Mouse (Mus musculus) myocyte (in vitro differentiated cells): ENCODE data around the gene Akap5. TPM values are rescaled to one million over a fixed set of nuclear protein-coding genes. Genes with fewer than 3 reads are reported as not detected.

Source experiments
- H3K27me3 ChIP-seq: one replicate; pipeline ENCODE4 v1.6.1; 2011; ENCODE audit not compliant: control insufficient read depth, insufficient read depth, insufficient read length
- H3K36me3 ChIP-seq: one replicate; pipeline ENCODE4 v1.6.1; 2011; ENCODE audit not compliant: control insufficient read depth, insufficient read depth
- H3K4me2 ChIP-seq: one replicate; pipeline ENCODE4 v1.6.1; 2011; ENCODE audit warnings: low read depth, control low read depth
- H3K4me3 ChIP-seq: one replicate; pipeline ENCODE4 v1.5.1; 2011; ENCODE audit warnings: mild to moderate bottlenecking, control low read depth, moderate library complexity
- H3K79me2 ChIP-seq: one replicate; pipeline ENCODE4 v1.6.1; 2011; ENCODE audit not compliant: control insufficient read depth, insufficient read depth
- H3ac ChIP-seq: one replicate; pipeline ENCODE4 v1.6.1; 2011; ENCODE audit not compliant: control insufficient read depth, insufficient read length
- CEBPB ChIP-seq: IDR thresholded peaks from 2 replicates; pipeline ENCODE4 v1.6.1; 2011; ENCODE audit warnings: mild to moderate bottlenecking, moderate library complexity; ENCODE audit not compliant: poor library complexity, insufficient read depth, severe bottlenecking
- E2F4 ChIP-seq: IDR thresholded peaks from one replicate; pipeline ENCODE4 v1.6.1; 2011; ENCODE audit warnings: mild to moderate bottlenecking, control low read depth, moderate library complexity; ENCODE audit not compliant: insufficient read depth
- MAX ChIP-seq: IDR thresholded peaks from one replicate; pipeline ENCODE4 v1.6.1; 2011; ENCODE audit warnings: low read depth, mild to moderate bottlenecking, control low read depth
- MYOD1 ChIP-seq, 3 experiments: IDR thresholded peaks; one replicate each; pipeline ENCODE4 v1.6.1; 2011; ENCODE audit warnings: control low read depth in 2 of 3, low read depth in 2 of 3, mild to moderate bottlenecking in 2 of 3, moderate library complexity in 1 of 3; ENCODE audit not compliant: insufficient read length in 2 of 3, control insufficient read depth in 1 of 3
- MYOG ChIP-seq, 3 experiments: IDR thresholded peaks; one replicate each; pipeline ENCODE4 v1.6.1; 2011; ENCODE audit warnings: control low read depth in 2 of 3, low read depth in 2 of 3, mild to moderate bottlenecking in 2 of 3; ENCODE audit not compliant: insufficient read length in 2 of 3, control insufficient read depth in 1 of 3, insufficient read depth in 1 of 3
- POLR2A ChIP-seq: IDR thresholded peaks from one replicate; pipeline ENCODE4 v1.6.1; 2011; ENCODE audit warnings: low read depth, mild to moderate bottlenecking, control low read depth, moderate library complexity; ENCODE audit not compliant: insufficient read length
- POLR2AphosphoS2 ChIP-seq: IDR thresholded peaks from one replicate; pipeline ENCODE4 v1.6.1; 2011; ENCODE audit warnings: low read depth, control low read depth; ENCODE audit not compliant: insufficient read length
- REST ChIP-seq: IDR thresholded peaks from one replicate; pipeline ENCODE4 v1.6.1; 2011; ENCODE audit warnings: mild to moderate bottlenecking, control low read depth, moderate library complexity; ENCODE audit not compliant: insufficient read depth, insufficient read length
- SRF ChIP-seq: IDR thresholded peaks from one replicate; pipeline ENCODE4 v1.6.1; 2011; ENCODE audit warnings: low read depth; ENCODE audit not compliant: control insufficient read depth, insufficient read length
- TCF12 ChIP-seq: IDR thresholded peaks from one replicate; pipeline ENCODE4 v1.6.1; 2011; ENCODE audit warnings: mild to moderate bottlenecking, control low read depth; ENCODE audit not compliant: poor library complexity, insufficient read depth, severe bottlenecking
- TCF3 ChIP-seq: IDR thresholded peaks from one replicate; pipeline ENCODE4 v1.6.1; 2011; ENCODE audit warnings: low read depth, control low read depth; ENCODE audit not compliant: insufficient read length
- USF1 ChIP-seq: IDR thresholded peaks from one replicate; pipeline ENCODE4 v1.6.1; 2011; ENCODE audit warnings: low read depth, mild to moderate bottlenecking, control low read depth, moderate library complexity
- polyA plus RNA-seq: library from polyadenylated mRNA; unstranded; fragments of >200 nt; fragmentation: generic; extraction: Trizol; gene quantifications from one replicate; pipeline ENCODE4 v1.2.1, GENCODE M21; 2012; ENCODE audit warnings: missing spikeins

Akap5 gene
- polyA plus RNA-seq, 1 experiment = 0.02 TPM

GRCm38 (mm10) chr12:76360868-76361267 lies 36.2 kb downstream of the Akap5 start:
- H3K27me3 ChIP-seq = no peaks in the 10 kb centered on the region
- no peak overlapping the region for H3K4me3 ChIP-seq
- no peaks in the 10 kb centered on the region for H3K36me3 ChIP-seq
- no peak overlapping the region for H3K4me2 ChIP-seq
- H3ac ChIP-seq = no peak overlapping the region
- H3K79me2 ChIP-seq = peaks cover 58% of the 10 kb centered on the region
- no peak for TF ChIP-seq MYOG (IDR thresholded peaks at IDR 0.05; ENCODE audit: control insufficient read depth in 1 of 3, insufficient read depth in 1 of 3, insufficient read length in 2 of 3, low read depth in 2 of 3)

- no peak overlapping the region for H3K4me2 ChIP-seq
- H3K27me3 ChIP-seq = no peaks in the 10 kb centered on the region
- H3ac ChIP-seq = no peak overlapping the region
- TF ChIP-seq MAX (no peak), TCF3 (no peak), MYOD1 (IDR thresholded peaks at IDR 0.05; ENCODE audit: control insufficient read depth in 1 of 3, insufficient read length in 2 of 3, low read depth in 2 of 3) (no peak), POLR2A (no peak), POLR2AphosphoS2 (no peak), USF1 (no peak), TCF12 (no peak), MYOG (IDR thresholded peaks at IDR 0.05; ENCODE audit: control insufficient read depth in 1 of 3, insufficient read depth in 1 of 3, insufficient read length in 2 of 3, low read depth in 2 of 3) (no peak), REST (no peak), CEBPB (no peak), E2F4 (no peak), SRF (no peak)
- no peak overlapping the region for H3K4me3 ChIP-seq
- H3K79me2 ChIP-seq = peaks cover 66% of the 10 kb centered on the region
- no peaks in the 10 kb centered on the region for H3K36me3 ChIP-seq
These were observed 37.0 kb downstream of the Akap5 start for GRCm38 (mm10) chr12:76361405-76362302.

- no peak overlapping the region for H3K4me3 ChIP-seq
- no peak overlapping the region for H3K4me2 ChIP-seq
- no peaks in the 10 kb centered on the region for H3K36me3 ChIP-seq
- TF ChIP-seq REST (no peak), POLR2AphosphoS2 (no peak)
- no peak overlapping the region for H3ac ChIP-seq
- peaks cover 72% of the 10 kb centered on the region for H3K79me2 ChIP-seq
- no peaks in the 10 kb centered on the region for H3K27me3 ChIP-seq
These were observed 37.6 kb downstream of the Akap5 start for GRCm38 (mm10) chr12:76362303-76362676.

GRCm38 (mm10) chr12:76366276-76366675 lies 41.6 kb downstream of the Akap5 start:
- Histone ChIP-seq H3K4me2 (no peak overlapping the region), H3K4me3 (no peak overlapping the region), H3K36me3 (no peaks in the 10 kb centered on the region), H3K27me3 (no peaks in the 10 kb centered on the region), H3ac (no peak overlapping the region), H3K79me2 (peaks cover 53% of the 10 kb centered on the region)
- no peak for TF ChIP-seq MYOG (IDR thresholded peaks at IDR 0.05; ENCODE audit: control insufficient read depth in 1 of 3, insufficient read depth in 1 of 3, insufficient read length in 2 of 3, low read depth in 2 of 3)
- no peak for TF ChIP-seq USF1

GRCm38 (mm10) chr12:76367096-76367995 lies 42.7 kb downstream of the Akap5 start:
- Histone ChIP-seq H3K79me2 (peaks cover 60% of the 10 kb centered on the region), H3K27me3 (no peaks in the 10 kb centered on the region), H3ac (no peak overlapping the region), H3K4me2 (peak overlapping the region; percentile 86), H3K4me3 (peak overlapping the region; percentile 46), H3K36me3 (no peaks in the 10 kb centered on the region)
- TF ChIP-seq POLR2A (peak; percentile 23), MAX (no peak)
